Mouse (Mus musculus): ENCODE measurements around the gene Meaf6. TPM values are rescaled to one million over a fixed set of nuclear protein-coding genes. Genes with fewer than 3 reads are reported as not detected.

Gene Meaf6
- polyA plus RNA-seq, 1 experiment from 2014 or later: 103 TPM

DNA sequence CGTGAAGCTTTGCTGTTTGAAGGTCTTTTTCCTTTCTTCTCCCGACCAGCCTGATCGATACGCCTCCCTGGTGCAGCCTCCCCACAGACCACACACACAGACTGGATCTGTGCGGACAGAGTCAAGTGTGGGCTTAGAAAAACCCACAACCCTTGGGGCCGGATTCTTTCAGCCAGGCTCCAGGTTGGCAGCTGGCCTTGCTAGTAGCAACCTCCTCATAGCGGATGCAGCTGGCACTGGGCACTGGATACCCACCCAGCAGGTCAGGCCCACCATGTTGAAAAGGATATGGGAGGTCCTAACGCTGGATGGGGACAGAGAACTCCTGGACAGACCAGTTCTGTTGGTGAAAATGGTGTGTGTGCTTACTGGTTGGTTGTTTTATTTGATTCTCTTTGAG, 76.5 kb downstream of the Meaf6 start:
- no peaks in the 10 kb centered on the region; the same call in 1 of the 2 replicates for H3K4me1 ChIP-seq (ENCODE audit: control insufficient read depth, insufficient read depth, low read length)
- ATAC-seq (replicated peaks; ENCODE audit: insufficient number of reproducible peaks, low FRiP score, low TSS enrichment, low read depth) (no peak), DNase-seq (ENCODE audit: low spot score) (no peak)
- no peak overlapping the region for H3K9ac ChIP-seq (replicated peaks; ENCODE audit: low read length)
- no peak overlapping the region for H3K4me2 ChIP-seq (ENCODE audit: low read depth, low read length)
- WGBS: 52% methylated on average over 8 of the region's 8 CpGs
- no peaks in the 10 kb centered on the region for H3K27me3 ChIP-seq (ENCODE audit: control insufficient read depth, insufficient read depth, low read length)
- H3K4me3 ChIP-seq (ENCODE audit: low read depth, low read length): no peak overlapping the region
- no peaks in the 10 kb centered on the region for H3K9me3 ChIP-seq (replicated peaks; ENCODE audit: control insufficient read depth, low read length)
- H3K27ac ChIP-seq (replicated peaks; ENCODE audit: low read depth, low read length): no peak overlapping the region
- no peaks in the 10 kb centered on the region for H3K36me3 ChIP-seq (replicated peaks; ENCODE audit: control insufficient read depth, insufficient read depth, low read depth, low read length)

DNA sequence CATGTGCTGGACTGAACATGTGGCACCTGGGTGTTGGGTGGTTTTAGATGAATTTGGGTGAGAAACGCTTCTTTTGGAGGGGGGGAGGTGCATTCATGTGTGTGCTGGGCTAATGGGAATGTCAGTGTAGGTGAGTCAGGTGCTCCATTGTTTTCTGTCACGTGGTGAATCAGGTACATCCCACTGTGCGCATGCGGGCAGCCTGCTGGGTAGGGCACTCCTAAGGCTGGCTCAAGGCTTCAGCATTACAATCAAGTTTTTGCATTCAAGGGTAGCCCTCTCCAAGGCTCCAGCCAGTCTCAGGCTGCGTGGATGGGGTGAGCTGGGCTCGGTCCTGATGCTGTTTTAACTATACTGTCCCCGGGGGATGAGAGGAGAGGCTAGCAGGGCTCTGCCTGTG, 77.8 kb downstream of the Meaf6 start:
- DNase-seq (ENCODE audit: low spot score) (no peak), ATAC-seq (replicated peaks; ENCODE audit: insufficient number of reproducible peaks, low FRiP score, low TSS enrichment, low read depth) (no peak)
- Histone ChIP-seq H3K9ac (replicated peaks; ENCODE audit: low read length) (no peak overlapping the region), H3K27ac (replicated peaks; ENCODE audit: low read depth, low read length) (no peak overlapping the region), H3K36me3 (replicated peaks; ENCODE audit: control insufficient read depth, insufficient read depth, low read depth, low read length) (no peaks in the 10 kb centered on the region), H3K4me1 (ENCODE audit: control insufficient read depth, insufficient read depth, low read length) (no peaks in the 10 kb centered on the region; the same call in 1 of the 2 replicates), H3K9me3 (replicated peaks; ENCODE audit: control insufficient read depth, low read length) (no peaks in the 10 kb centered on the region), H3K4me3 (ENCODE audit: low read depth, low read length) (no peak overlapping the region), H3K4me2 (ENCODE audit: low read depth, low read length) (no peak overlapping the region), H3K27me3 (ENCODE audit: control insufficient read depth, insufficient read depth, low read length) (no peaks in the 10 kb centered on the region)
- 56% methylated on average over 7 of the region's 7 CpGs for WGBS

Other genes with a start within 250 kb of the Meaf6 start
- gene Yrdc, start 234.5 kb upstream of the Meaf6 start, polyA plus RNA-seq (2014; fragmentation: Nextera tagmentation; extraction: Ambion mirVana): 39.9 and 41.0 TPM in 2 replicates
- 39.8 and 43.3 TPM in 2 replicates for gene 1110065P20Rik, start 233.9 kb upstream of the Meaf6 start, polyA plus RNA-seq (2014; fragmentation: Nextera tagmentation; extraction: Ambion mirVana)
- 1.9 and 2.4 TPM in 2 replicates for gene Maneal, start 223.0 kb upstream of the Meaf6 start, polyA plus RNA-seq (2014; fragmentation: Nextera tagmentation; extraction: Ambion mirVana)
- gene Epha10, start 204.2 kb upstream of the Meaf6 start, polyA plus RNA-seq (2014; fragmentation: Nextera tagmentation; extraction: Ambion mirVana): 0.55 and 0.68 TPM in 2 replicates
- gene 9930104L06Rik, start 148.1 kb upstream of the Meaf6 start, polyA plus RNA-seq (2014; fragmentation: Nextera tagmentation; extraction: Ambion mirVana): 3.8 and 5.5 TPM in 2 replicates
- gene Cdca8, start 145.8 kb upstream of the Meaf6 start, polyA plus RNA-seq (2014; fragmentation: Nextera tagmentation; extraction: Ambion mirVana): 191 and 200 TPM in 2 replicates
- gene Rspo1, start 98.7 kb upstream of the Meaf6 start, polyA plus RNA-seq (2014; fragmentation: Nextera tagmentation; extraction: Ambion mirVana): 8.0 and 11.0 TPM in 2 replicates
- gene Gnl2, start 68.5 kb upstream of the Meaf6 start, polyA plus RNA-seq (2014; fragmentation: Nextera tagmentation; extraction: Ambion mirVana): 94.4 and 99.3 TPM in 2 replicates
- gene Dnali1, start 19.4 kb upstream of the Meaf6 start, polyA plus RNA-seq (2014; fragmentation: Nextera tagmentation; extraction: Ambion mirVana): 0.22 and 0.35 TPM in 2 replicates
- gene Snip1, start 18.5 kb upstream of the Meaf6 start, polyA plus RNA-seq (2014; fragmentation: Nextera tagmentation; extraction: Ambion mirVana): 43.1 and 45.3 TPM in 2 replicates
- 0.31 and 0.45 TPM in 2 replicates for gene Zc3h12a, start 42.7 kb downstream of the Meaf6 start, polyA plus RNA-seq (2014; fragmentation: Nextera tagmentation; extraction: Ambion mirVana)